Mouse (Mus musculus) megakaryocyte, embryonic 14.5 days (primary cell): ENCODE data around the gene Higd1c.

Experiments used
- FLI1 ChIP-seq: IDR thresholded peaks from 2 replicates; pipeline ENCODE4 v1.6.1; 2012; ENCODE audit warnings: low read length, inconsistent platforms, mixed read lengths
- GATA1 ChIP-seq: IDR thresholded peaks from 3 replicates; pipeline ENCODE4 v1.6.1; 2012; ENCODE audit warnings: mixed read lengths, low read length, inconsistent platforms, borderline replicate concordance

DNA sequence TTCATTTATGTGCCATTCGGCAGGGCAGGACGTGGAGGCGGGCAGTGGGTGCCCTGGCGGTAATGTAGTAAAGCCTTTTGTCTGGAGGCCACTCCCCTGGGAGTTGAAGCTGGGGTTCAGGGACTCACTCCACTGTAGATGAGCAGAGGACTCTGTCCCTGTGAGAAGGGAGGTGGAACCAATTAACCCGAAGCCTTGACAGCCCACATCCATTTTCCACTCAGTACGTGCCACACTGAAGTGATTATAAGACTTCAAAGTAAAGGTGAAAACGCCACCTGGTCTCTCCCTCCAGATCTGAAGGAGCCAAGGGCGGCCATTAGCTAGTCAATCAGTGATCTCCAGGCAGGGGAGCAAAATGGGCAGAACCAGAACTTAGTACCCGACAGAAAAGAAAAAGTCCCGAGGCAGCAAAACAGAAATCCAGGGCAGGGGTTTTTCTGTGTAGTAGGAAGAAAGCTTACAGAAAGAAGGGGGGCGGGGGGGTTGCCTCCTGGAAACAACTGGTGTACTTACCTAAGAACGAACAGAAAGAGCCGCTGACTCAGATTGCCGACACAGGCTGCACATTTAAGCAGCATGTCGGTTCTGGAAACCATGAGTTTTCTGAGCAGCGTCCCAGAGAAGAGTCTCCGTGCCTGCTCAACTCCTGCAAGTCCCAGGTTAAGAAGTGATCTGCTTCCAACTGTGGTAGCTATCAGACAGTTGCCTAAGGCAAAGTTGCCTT lies 60.2 kb downstream of the Higd1c start, which contains the start of gene Slc11a2:
- no peak for TF ChIP-seq GATA1
- TF ChIP-seq FLI1: no peak
